In the genomic region with DNA sequence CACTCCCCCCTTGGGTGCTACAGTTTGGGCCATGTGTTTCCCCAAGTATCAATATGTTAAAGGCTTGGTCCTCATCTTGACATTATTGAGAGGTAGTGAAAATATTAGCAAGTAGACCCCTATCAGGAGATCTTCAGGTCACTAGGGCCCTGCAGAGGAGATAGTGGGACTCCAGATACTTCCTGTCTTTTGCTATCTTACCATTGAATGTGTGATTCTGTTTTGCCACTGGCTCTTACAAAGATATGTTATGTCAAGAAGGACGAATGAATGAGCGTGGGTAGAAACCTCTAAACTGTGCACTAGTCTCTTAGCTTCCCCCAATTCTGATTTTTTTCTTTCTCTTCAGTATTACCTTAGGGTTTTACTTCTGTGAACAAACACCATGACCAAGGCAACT, we compare ENCODE assay signal across 21 mouse cellular contexts. TPM values are rescaled to one million over a fixed set of nuclear protein-coding genes. Genes with fewer than 3 reads are reported as not detected.
DNase-seq lines count a peak whose midpoint lies in the region; ATAC-seq and TF ChIP-seq lines count a peak whose summit lies in the region.
"Had no signal": no experiment of that assay in that cellular context is flagged by ENCODE, and none has a peak within 500 bp of the region (broad histone marks: within the 10 kb centered on the region; RNA-seq: fewer than 3 reads in every experiment).

No protein-coding gene starts in this region.

- no peak overlapping the region for H3K4me2 ChIP-seq in hindbrain, embryonic 11.5 days (replicated peaks; ENCODE audit: low read depth, low read length)

- H3K4me3 ChIP-seq in G1E (ENCODE audit: low read depth, low read length) (no peak overlapping the region), MEL (ENCODE audit: control insufficient read depth in 1 of 2, insufficient read depth in 1 of 2, low read depth in 2 of 2, low read length in 2 of 2) (no peak overlapping the region)
- no peak overlapping the region for H3K4me3 ChIP-seq in hindbrain, embryonic 11.5 days (ENCODE audit: low read depth, low read length)

- DNase-seq in G1E (ENCODE audit: low spot score), result no peak
- peak; percentile 66 for DNase-seq in MEL (ENCODE audit: low read depth, low spot score)
- no peak for DNase-seq in c-Kit-positive CD71-positive TER-119-positive erythroid progenitor cells, embryonic 14.5 days (ENCODE audit: low spot score)
- no peak for DNase-seq in hindbrain, embryonic 11.5 days (ENCODE audit: low spot score)
- DNase-seq: adrenal gland, adult 2 months; adrenal gland, adult 8-10 months; adrenal gland, postnatal 10 days; adrenal gland, postnatal 14 days; adrenal gland, postnatal 25 days; adrenal gland, postnatal 36 days; B cell, adult 2 months; cerebellum, adult 11 months; cerebellum, adult 11-12 months; cerebellum, adult 18-20 months; cerebellum, adult 2 months; cerebellum, adult 8-10 months; cerebellum, adult 9-10 months had no signal

- WGBS in hindbrain, embryonic 11.5 days, result 92% methylated on average over 2 of the region's 2 CpGs

- TF ChIP-seq POLR2A in MEL (IDR thresholded peaks at IDR 0.05; ENCODE audit: control insufficient read depth in 1 of 2, insufficient read depth in 1 of 2, low read depth in 1 of 2, low read length in 2 of 2, poor library complexity in 1 of 2), result no peak

- H3K4me1 ChIP-seq in G1E (ENCODE audit: insufficient read depth, low read depth, low read length) (peaks cover 11% of the 10 kb centered on the region), MEL (ENCODE audit: control insufficient read depth in 1 of 2, insufficient read depth in 2 of 2, low read length in 2 of 2) (peaks cover 16 to 17% of the 10 kb centered on the region in 2 experiments)
- no peaks in the 10 kb centered on the region for H3K4me1 ChIP-seq in hindbrain, embryonic 11.5 days (replicated peaks; ENCODE audit: control insufficient read depth, insufficient read depth, low read length)

- H3K9me3 ChIP-seq in G1E (replicated peaks) (no peaks in the 10 kb centered on the region), MEL (replicated peaks; ENCODE audit: insufficient read depth, low read length) (no peaks in the 10 kb centered on the region)
- H3K9me3 ChIP-seq in hindbrain, embryonic 11.5 days (ENCODE audit: control insufficient read depth, low read length), result no peaks in the 10 kb centered on the region

- peak overlapping the region; percentile 46 for H3K27ac ChIP-seq in MEL (ENCODE audit: control insufficient read depth, low read depth, low read length)
- no peak overlapping the region for H3K27ac ChIP-seq in hindbrain, embryonic 11.5 days (ENCODE audit: low read depth, low read length)

- TF ChIP-seq CTCF in G1E (IDR thresholded peaks at IDR 0.05; ENCODE audit: low read depth, low read length) (no peak), MEL (IDR thresholded peaks at IDR 0.05 in 2 of 3, conservative IDR thresholded peaks at IDR 0.05 in 1 of 3; ENCODE audit: control insufficient read depth in 1 of 3, insufficient read depth in 1 of 3, low read depth in 2 of 3, low read length in 3 of 3, poor library complexity in 1 of 3, severe bottlenecking in 1 of 3) (no peak)

- no peak overlapping the region for H3K9ac ChIP-seq in MEL (ENCODE audit: control insufficient read depth, low read depth, low read length, poor library complexity, severe bottlenecking)
- H3K9ac ChIP-seq in hindbrain, embryonic 11.5 days (ENCODE audit: low read depth, low read length), result no peak overlapping the region

- H3K79me2 ChIP-seq in MEL (ENCODE audit: control insufficient read depth, insufficient read depth, low read length, poor library complexity), result peaks cover 5% of the 10 kb centered on the region

- ATAC-seq in G1E (ENCODE audit: extremely low read depth, insufficient number of reproducible peaks, low FRiP score, poor library complexity, severe bottlenecking), result peak; percentile 24
- no peak for ATAC-seq in hindbrain, embryonic 11.5 days (ENCODE audit: low FRiP score)
- ATAC-seq: activated CD4-positive, CD25-positive, alpha-beta regulatory T cell, adult 4 months; CD4-positive, CD25-positive, alpha-beta regulatory T cell, adult 4 months; Patski had no signal

- H3K27me3 ChIP-seq in G1E (ENCODE audit: insufficient read depth, low read length) (no peaks in the 10 kb centered on the region; the same call in 1 of the 2 replicates), MEL (ENCODE audit: control insufficient read depth in 1 of 2, insufficient read depth in 2 of 2, low read length in 2 of 2) (no peaks in the 10 kb centered on the region)
- H3K27me3 ChIP-seq in hindbrain, embryonic 11.5 days (ENCODE audit: control insufficient read depth, insufficient read depth, low read length), result no peaks in the 10 kb centered on the region
- H3K27me3 ChIP-seq: CH12.LX, Patski had no signal

- H3K36me3 ChIP-seq in G1E (replicated peaks) (no peaks in the 10 kb centered on the region), MEL (ENCODE audit: control insufficient read depth in 1 of 2, insufficient read depth in 2 of 2, low read length in 2 of 2) (peaks cover 0 to 22% of the 10 kb centered on the region in 2 experiments; a peak in 2 of 4 replicates)
- no peaks in the 10 kb centered on the region for H3K36me3 ChIP-seq in hindbrain, embryonic 11.5 days (ENCODE audit: control insufficient read depth, insufficient read depth, low read length)

- TF ChIP-seq RAD21 in MEL (IDR thresholded peaks at IDR 0.05; ENCODE audit: low read depth, low read length), result no peak

- TF ChIP-seq EP300 in MEL (IDR thresholded peaks at IDR 0.05; ENCODE audit: low read depth in 1 of 2, low read length in 2 of 2), result peak; percentile 73 to 79

TF ChIP-seq in MEL, 35 proteins besides CTCF, POLR2A, EP300 and RAD21:
- TF ChIP-seq ELF1 (IDR thresholded peaks at IDR 0.05; ENCODE audit: low read depth, low read length), result no peak
- peak; percentile 41; the same call in 1 of the 2 replicates for TF ChIP-seq SIN3A (IDR thresholded peaks at IDR 0.05; ENCODE audit: low read length)
- TF ChIP-seq BHLHE40 (IDR thresholded peaks at IDR 0.05; ENCODE audit: borderline replicate concordance, low read depth, low read length), result 0 out of 2 replicates have a peak, but pooled peaks have one; percentile 5
- no peak for TF ChIP-seq CHD1 (IDR thresholded peaks at IDR 0.05; ENCODE audit: low read depth, low read length)
- no peak for TF ChIP-seq CHD2 (IDR thresholded peaks at IDR 0.05; ENCODE audit: low read length)
- TF ChIP-seq MEF2A (IDR thresholded peaks at IDR 0.05; ENCODE audit: extremely low read depth, insufficient replicate concordance, low read depth, low read length, poor library complexity, severe bottlenecking), result no peak
- 0 out of 2 replicates have a peak, but pooled peaks have one; percentile 21 for TF ChIP-seq MAX (IDR thresholded peaks at IDR 0.05; ENCODE audit: low read length)
- peak; percentile 55; the same call in 1 of the 2 replicates for TF ChIP-seq RCOR1 (IDR thresholded peaks at IDR 0.05; ENCODE audit: low read depth, low read length)
- TF ChIP-seq GATA1 (IDR thresholded peaks at IDR 0.05; ENCODE audit: low read depth, low read length), result peak; percentile 87
- peak; percentile 32; the same call in 1 of the 2 replicates for TF ChIP-seq ETS1 (IDR thresholded peaks at IDR 0.05; ENCODE audit: low read depth, low read length)
- TF ChIP-seq ZNF384 (IDR thresholded peaks at IDR 0.05; ENCODE audit: low read depth, low read length), result peak; percentile 26; the same call in 1 of the 2 replicates
- no peak for TF ChIP-seq POLR2AphosphoS5 (IDR thresholded peaks at IDR 0.05; ENCODE audit: borderline replicate concordance, low read depth, low read length)
- peak; percentile 76 for TF ChIP-seq TCF12 (IDR thresholded peaks at IDR 0.05; ENCODE audit: low read depth, low read length)

RNA-seq across cellular contexts. Expression of a gene that starts 4.9 kb away (rescaled TPM):
- total RNA-seq in G1E (2014; fragmentation: Nextera tagmentation) (50.1 and 51.2 TPM in 2 replicates), G1E (2017) (33.3 and 33.5 TPM in 2 replicates), MEL (2012; rRNA removed) (29.6 and 32.1 TPM in 2 replicates)
- polyA plus RNA-seq in G1E (2012) (21.4 and 24.6 TPM in 2 replicates), MEL (2012; ENCODE audit: insufficient read depth in 1 of 2, insufficient read length in 2 of 2, low read depth in 1 of 2, low replicate concordance in 2 of 2, missing spikeins in 1 of 2) (100 to 1,000 TPM in 1 of 2 experiments, 10 to 100 TPM in 1; 24.5 to 466 TPM)
- polyA plus RNA-seq in hindbrain, embryonic 11.5 days (2014; fragmentation: Nextera tagmentation; extraction: Ambion mirVana), result 116 TPM in 2 replicates

RNA-seq across cellular contexts. Expression of a gene that starts 13.1 kb away (rescaled TPM):
- total RNA-seq in G1E (2014; fragmentation: Nextera tagmentation) (10.2 and 16.4 TPM in 2 replicates), G1E (2017) (50.4 and 64.0 TPM in 2 replicates), MEL (2012; rRNA removed) (10.7 and 14.6 TPM in 2 replicates)
- polyA plus RNA-seq in G1E (2012) (36.4 and 38.9 TPM in 2 replicates), MEL (2012; ENCODE audit: insufficient read depth in 1 of 2, insufficient read length in 2 of 2, low read depth in 1 of 2, low replicate concordance in 2 of 2, missing spikeins in 1 of 2) (10 to 100 TPM in 1 of 2 experiments, not detected in 1; 23.1 TPM)
- polyA plus RNA-seq in hindbrain, embryonic 11.5 days (2014; fragmentation: Nextera tagmentation; extraction: Ambion mirVana), result 50.2 and 50.9 TPM in 2 replicates
- polyA plus RNA-seq: activated CD4-positive, CD25-positive, alpha-beta regulatory T cell, adult 4 months; CD4-positive, CD25-positive, alpha-beta regulatory T cell, adult 4 months had no signal
